Mouse (Mus musculus) midbrain, embryonic 14.5 days (tissue): Measurements from ENCODE around the gene Ssxb9. TPM values are rescaled to one million over a fixed set of nuclear protein-coding genes. Genes with fewer than 3 reads are reported as not detected.
"Not testable (repeated sequence)": the region's sequence is repeated elsewhere in the genome, so short reads cannot be mapped to it uniquely, and the experiment has no call there.

Experiments used
- ATAC-seq: fragments of 200-750 bp; cut with Nextera tagmentation; 2 replicates; pipeline ENCODE4 v1.8.0; 2017; ENCODE audit warnings: moderate number of reproducible peaks, moderate library complexity; ENCODE audit not compliant: low FRiP score, low TSS enrichment
- DNase-seq: peaks from one replicate; pipeline ENCODE4 v3.0.0-alpha.2; 2015
- H3K27ac ChIP-seq: fragments of 300-500 bp; sonication (generic); replicated peaks from 2 replicates; pipeline ENCODE4 v1.5.1; 2014; ENCODE audit warnings: mild to moderate bottlenecking, low read depth, low read length, moderate library complexity
- H3K27me3 ChIP-seq: fragments of 300-500 bp; sonication (generic); 2 replicates; pipeline ENCODE4 v1.6.1; 2014; ENCODE audit warnings: low read length, control low read depth, mixed read lengths; ENCODE audit not compliant: control insufficient read depth, insufficient read depth
- H3K36me3 ChIP-seq: fragments of 300-500 bp; sonication (generic); 2 replicates; pipeline ENCODE4 v1.6.1; 2014; ENCODE audit warnings: low read length, control low read depth; ENCODE audit not compliant: control insufficient read depth, insufficient read depth
- H3K4me1 ChIP-seq: fragments of 300-500 bp; sonication (generic); 2 replicates; pipeline ENCODE4 v1.6.1; 2014; ENCODE audit warnings: mild to moderate bottlenecking, antibody characterized with exemption, low read length, control low read depth; ENCODE audit not compliant: control insufficient read depth, insufficient read depth
- H3K4me2 ChIP-seq: fragments of 300-500 bp; sonication (generic); 2 replicates; pipeline ENCODE4 v1.6.1; 2014; ENCODE audit warnings: mild to moderate bottlenecking, low read length, moderate library complexity
- H3K4me3 ChIP-seq: fragments of 300-500 bp; sonication (generic); replicated peaks from 2 replicates; pipeline ENCODE4 v1.5.1; 2014; ENCODE audit warnings: low read depth, low read length
- H3K9ac ChIP-seq: fragments of 300-500 bp; sonication (generic); replicated peaks from 2 replicates; pipeline ENCODE4 v1.6.1; 2014; ENCODE audit warnings: mild to moderate bottlenecking, low read length, moderate library complexity
- H3K9me3 ChIP-seq: fragments of 300-500 bp; sonication (generic); 2 replicates; pipeline ENCODE4 v1.6.1; 2016; ENCODE audit warnings: low read length, control low read depth, mixed read lengths; ENCODE audit not compliant: control insufficient read depth
- WGBS: fragments of 180-500 bp; shearing (Covaris S2); extraction: QIAGEN DNeasy Blood & Tissue Kit; methylation state at CpG from one replicate; pipeline ENCODE4 v1.1.7; 2014; 5-methylcytosine and 5-hydroxymethylcytosine counted together
- polyA plus RNA-seq: library from polyadenylated mRNA; unstranded; fragments of >200 nt; fragmentation: Nextera tagmentation; extraction: Ambion mirVana; gene quantifications from 2 replicates; pipeline ENCODE4 v1.2.1, GENCODE M21; 2014

The Ssxb9 gene
- not detected in 2 replicates for polyA plus RNA-seq

DNA sequence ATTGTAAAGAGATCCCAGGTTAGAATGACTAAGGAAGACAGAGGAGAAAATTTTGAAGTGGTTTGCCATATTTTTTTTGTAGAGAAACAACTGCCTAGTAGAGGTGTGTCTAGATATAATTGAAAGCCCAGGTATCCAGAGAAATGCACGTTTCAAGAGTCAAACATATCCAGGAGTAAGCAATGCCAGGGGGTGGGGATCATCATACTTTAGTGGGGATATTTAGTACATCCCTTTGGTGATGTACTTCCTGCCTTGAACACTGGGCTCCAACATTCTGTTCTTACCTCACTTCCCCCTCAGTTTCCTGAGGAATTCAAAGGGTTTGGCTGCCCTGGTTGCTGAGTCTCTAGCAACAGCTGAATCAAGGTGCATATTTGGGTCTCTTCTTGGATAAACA lies at the start of gene Ssxb9:
Gene Ssxb9 (plus strand): TSS at position 301 of the 400 bp plus-strand sequence.
- not testable (repeated sequence) for H3K4me3 ChIP-seq, H3K27ac ChIP-seq, H3K9me3 ChIP-seq, H3K4me2 ChIP-seq, H3K9ac ChIP-seq, ATAC-seq, DNase-seq, H3K4me1 ChIP-seq, H3K27me3 ChIP-seq, H3K36me3 ChIP-seq
- WGBS: 35% methylated on average over 1 of the region's 1 CpGs

GRCm38 (mm10) chrX:8327124-8327523 lies 39.7 kb upstream of the Ssxb9 start, which contains the start of gene Ssxb10:
Gene Ssxb10 (plus strand): TSS chrX:8327424.
- Histone ChIP-seq H3K27ac (no peak within 1 kb of the TSS), H3K4me1 (no peaks in the 10 kb centered on the region), H3K9me3 (peaks cover 6% of the 10 kb centered on the region; the same call in 1 of the 2 replicates), H3K4me3 (no peak within 1 kb of the TSS), H3K9ac (no peak within 1 kb of the TSS), H3K4me2 (no peak within 1 kb of the TSS), H3K27me3 (no peaks in the 10 kb centered on the region), H3K36me3 (no peaks in the 10 kb centered on the region)
- DNase-seq: no peak
- ATAC-seq: no peak
- 65% methylated on average over 2 of the region's 2 CpGs for WGBS

DNA sequence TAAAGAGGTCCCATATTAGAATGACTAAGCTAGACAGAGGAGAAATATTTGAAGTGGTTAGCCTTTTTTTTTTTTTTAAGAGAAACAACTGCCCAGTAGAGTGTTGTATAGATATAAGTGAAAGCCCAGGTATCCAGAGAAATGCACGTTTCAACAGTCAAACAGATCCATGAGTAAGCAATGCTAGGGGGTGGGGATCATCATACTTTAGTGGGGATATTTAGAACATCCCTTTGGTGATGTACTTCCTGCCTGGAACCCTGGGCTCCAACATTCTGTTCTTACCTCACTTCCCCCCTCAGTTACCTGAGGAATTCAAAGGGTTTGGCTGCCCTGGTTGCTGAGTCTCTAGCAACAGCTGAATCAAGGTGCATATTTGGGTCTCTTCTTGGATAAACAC lies 46.2 kb downstream of the Ssxb9 start, which contains the start of gene Ssxb1:
Gene Ssxb1 (plus strand): TSS at position 301 of the 400 bp plus-strand sequence.
- H3K4me2 ChIP-seq, ATAC-seq, H3K9me3 ChIP-seq, H3K27ac ChIP-seq, H3K9ac ChIP-seq, H3K36me3 ChIP-seq, H3K27me3 ChIP-seq, H3K4me3 ChIP-seq, DNase-seq, H3K4me1 ChIP-seq: not testable (repeated sequence)
- WGBS: 20% methylated on average over 1 of the region's 1 CpGs

Other genes with a start within 250 kb of the Ssxb9 start
- gene Wdr13, start 234.1 kb upstream of the Ssxb9 start, polyA plus RNA-seq: 54.4 and 57.9 TPM in 2 replicates
- gene Rbm3, start 221.1 kb upstream of the Ssxb9 start, polyA plus RNA-seq: 386 and 395 TPM in 2 replicates
- gene Tbc1d25, start 190.8 kb upstream of the Ssxb9 start, polyA plus RNA-seq: 22.4 and 24.8 TPM in 2 replicates
- gene Ebp, start 173.5 kb upstream of the Ssxb9 start, polyA plus RNA-seq: 24.7 and 29.6 TPM in 2 replicates
- 45.5 and 50.4 TPM in 2 replicates for gene Porcn, start 160.5 kb upstream of the Ssxb9 start, polyA plus RNA-seq
- gene Ftsj1, start 114.6 kb upstream of the Ssxb9 start, polyA plus RNA-seq: 43.7 and 55.4 TPM in 2 replicates
- gene Slc38a5, start 95.8 kb upstream of the Ssxb9 start, polyA plus RNA-seq: 28.7 and 44.3 TPM in 2 replicates
- gene Ssxb10, start 39.6 kb upstream of the Ssxb9 start, polyA plus RNA-seq: not detected in 2 replicates
- not detected in 2 replicates for gene Ssxb1, start 46.3 kb downstream of the Ssxb9 start, polyA plus RNA-seq
- gene Ssxb2, start 94.7 kb downstream of the Ssxb9 start, polyA plus RNA-seq: not detected in 2 replicates
- gene Gm14459, start 158.0 kb downstream of the Ssxb9 start, polyA plus RNA-seq: not detected in 2 replicates
- not detected in 2 replicates for gene Ssxb6, start 181.3 kb downstream of the Ssxb9 start, polyA plus RNA-seq
- not detected in 2 replicates for gene Ssxb3, start 224.8 kb downstream of the Ssxb9 start, polyA plus RNA-seq